Mouse (Mus musculus): ENCODE measurements around the gene Mei4. TPM values are rescaled to one million over a fixed set of nuclear protein-coding genes. Genes with fewer than 3 reads are reported as not detected.

The Mei4 gene
- not detected for polyA plus RNA-seq (2015; fragmentation: Illumina TruSeq; extraction: RNeasy Lipid Tissue Mini Kit (QIAGEN cat#74804); ENCODE audit: insufficient read depth, low read depth, low replicate concordance)

GRCm38 (mm10) chr9:81863181-81863887 is at the start of gene Mei4:
Mei4 (plus strand) TSS chr9:81863670.

Other genes with a start within 250 kb of the Mei4 start
- not detected for gene Htr1b, start 229.8 kb upstream of the Mei4 start, polyA plus RNA-seq (2015; fragmentation: Illumina TruSeq; extraction: RNeasy Lipid Tissue Mini Kit (QIAGEN cat#74804); ENCODE audit: insufficient read depth, low read depth, low replicate concordance)